In genomic region chr11:68637861-68638615, GRCm38 (mm10) we compare ENCODE assay signal across 9 mouse cellular contexts. TPM values are rescaled to one million over a fixed set of nuclear protein-coding genes. Genes with fewer than 3 reads are reported as not detected.
DNase-seq lines count a peak whose midpoint lies in the region; ATAC-seq lines count a peak whose summit lies in the region.
"Had no signal": no experiment of that assay in that cellular context is flagged by ENCODE, and none has a peak within 500 bp of the region (broad histone marks: within the 10 kb centered on the region; RNA-seq: fewer than 3 reads in every experiment).

No protein-coding gene starts in this region.

- WGBS in hindbrain, embryonic 11.5 days = 60% methylated on average over 10 of the region's 10 CpGs
- WGBS in hindbrain, embryonic 14.5 days = 63% methylated on average over 10 of the region's 10 CpGs
- 11% methylated on average over 10 of the region's 10 CpGs for WGBS in heart, embryonic 11.5 days (ENCODE audit: insufficient replicate concordance)
- 17% methylated on average over 10 of the region's 10 CpGs for WGBS in limb, embryonic 15.5 days

- H3K27me3 ChIP-seq in hindbrain, embryonic 11.5 days (ENCODE audit: control insufficient read depth, insufficient read depth, low read length) = no peaks in the 10 kb centered on the region
- no peaks in the 10 kb centered on the region for H3K27me3 ChIP-seq in hindbrain, embryonic 14.5 days (ENCODE audit: control insufficient read depth, insufficient read depth, low read length)
- H3K27me3 ChIP-seq in heart, embryonic 11.5 days (ENCODE audit: control insufficient read depth, insufficient read depth, low read length) = no peaks in the 10 kb centered on the region
- H3K27me3 ChIP-seq in limb, embryonic 15.5 days = no peaks in the 10 kb centered on the region

- H3K36me3 ChIP-seq in hindbrain, embryonic 11.5 days (ENCODE audit: control insufficient read depth, insufficient read depth, low read length) = no peaks in the 10 kb centered on the region
- H3K36me3 ChIP-seq in hindbrain, embryonic 14.5 days (replicated peaks; ENCODE audit: control insufficient read depth, insufficient read depth) = no peaks in the 10 kb centered on the region
- H3K36me3 ChIP-seq in heart, embryonic 11.5 days (ENCODE audit: control insufficient read depth, insufficient read depth, low read length) = no peaks in the 10 kb centered on the region
- H3K36me3 ChIP-seq in limb, embryonic 15.5 days = no peaks in the 10 kb centered on the region

- H3K9me3 ChIP-seq in hindbrain, embryonic 11.5 days (ENCODE audit: control insufficient read depth, low read length) = no peaks in the 10 kb centered on the region
- H3K9me3 ChIP-seq in hindbrain, embryonic 14.5 days (ENCODE audit: control insufficient read depth, low read length) = no peaks in the 10 kb centered on the region
- no peaks in the 10 kb centered on the region for H3K9me3 ChIP-seq in heart, embryonic 11.5 days (replicated peaks; ENCODE audit: control insufficient read depth, low read length)
- H3K9me3 ChIP-seq in limb, embryonic 15.5 days = no peaks in the 10 kb centered on the region

- ATAC-seq in hindbrain, embryonic 11.5 days (ENCODE audit: low FRiP score) = no peak
- ATAC-seq in hindbrain, embryonic 14.5 days (ENCODE audit: low FRiP score) = no peak
- peak; percentile 74 for ATAC-seq in heart, embryonic 11.5 days (replicated peaks; ENCODE audit: insufficient number of reproducible peaks, low FRiP score, low TSS enrichment)
- ATAC-seq in limb, embryonic 15.5 days (ENCODE audit: insufficient number of reproducible peaks, low FRiP score, low TSS enrichment, low read depth) = peak; percentile 74

- H3K4me2 ChIP-seq in hindbrain, embryonic 11.5 days (replicated peaks; ENCODE audit: low read depth, low read length) = no peak overlapping the region
- no peak overlapping the region for H3K4me2 ChIP-seq in hindbrain, embryonic 14.5 days (replicated peaks)
- H3K4me2 ChIP-seq in heart, embryonic 11.5 days = peak overlapping the region; percentile 57
- H3K4me2 ChIP-seq in limb, embryonic 15.5 days = peak overlapping the region; percentile 32

- no peak overlapping the region for H3K9ac ChIP-seq in hindbrain, embryonic 11.5 days (ENCODE audit: low read depth, low read length)
- no peak overlapping the region for H3K9ac ChIP-seq in hindbrain, embryonic 14.5 days
- H3K9ac ChIP-seq in heart, embryonic 11.5 days (ENCODE audit: low read depth, low read length) = peak overlapping the region; percentile 64; the same call in 1 of the 2 replicates
- no peak overlapping the region for H3K9ac ChIP-seq in limb, embryonic 15.5 days

- H3K27ac ChIP-seq in hindbrain, embryonic 11.5 days (ENCODE audit: low read depth, low read length) = peak overlapping the region; percentile 39; the same call in 1 of the 2 replicates
- no peak overlapping the region for H3K27ac ChIP-seq in hindbrain, embryonic 14.5 days
- peak overlapping the region; percentile 96 for H3K27ac ChIP-seq in heart, embryonic 11.5 days (ENCODE audit: low read depth, low read length)
- peak overlapping the region; percentile 80 for H3K27ac ChIP-seq in limb, embryonic 15.5 days

- no peak overlapping the region for H3K4me3 ChIP-seq in hindbrain, embryonic 11.5 days (ENCODE audit: low read depth, low read length)
- no peak overlapping the region for H3K4me3 ChIP-seq in hindbrain, embryonic 14.5 days (replicated peaks; ENCODE audit: low read length)
- no peak overlapping the region for H3K4me3 ChIP-seq in heart, embryonic 11.5 days (ENCODE audit: low read depth, low read length)
- H3K4me3 ChIP-seq in limb, embryonic 15.5 days = no peak overlapping the region

- no peaks in the 10 kb centered on the region for H3K4me1 ChIP-seq in hindbrain, embryonic 11.5 days (replicated peaks; ENCODE audit: control insufficient read depth, insufficient read depth, low read length)
- peaks cover 8% of the 10 kb centered on the region for H3K4me1 ChIP-seq in hindbrain, embryonic 14.5 days (replicated peaks; ENCODE audit: control insufficient read depth, insufficient read depth, low read length)
- peaks cover 18% of the 10 kb centered on the region for H3K4me1 ChIP-seq in heart, embryonic 11.5 days (ENCODE audit: control insufficient read depth, insufficient read depth, low read length)
- H3K4me1 ChIP-seq in limb, embryonic 15.5 days = peaks cover 25% of the 10 kb centered on the region

- peak; percentile 27 for DNase-seq in hindbrain, embryonic 11.5 days (ENCODE audit: low spot score)
- DNase-seq in hindbrain, embryonic 14.5 days (ENCODE audit: low spot score) = no peak
- DNase-seq in cerebellum, adult 18-20 months = peak; percentile 40 to 47
- no peak for DNase-seq in gastrocnemius, adult 8-10 months (ENCODE audit: low spot score in 2 of 2)
- DNase-seq in layer of hippocampus, adult 9-10 months (ENCODE audit: low spot score) = no peak
- no peak for DNase-seq in layer of hippocampus, postnatal 14 days (ENCODE audit: low spot score in 2 of 2)

RNA-seq across cellular contexts. Expression of gene Ccdc42, which starts 51.2 kb away (rescaled TPM):
- 1.4 and 1.6 TPM in 2 replicates for polyA plus RNA-seq in hindbrain, embryonic 11.5 days (2014; fragmentation: Nextera tagmentation; extraction: Ambion mirVana)
- polyA plus RNA-seq in hindbrain, embryonic 14.5 days (2014; fragmentation: Nextera tagmentation; extraction: Ambion mirVana) = 0.25 and 0.27 TPM in 2 replicates
- 0.29 and 0.58 TPM in 2 replicates for polyA plus RNA-seq in heart, embryonic 11.5 days (2014; fragmentation: Nextera tagmentation; extraction: Ambion mirVana)
- 0.72 and 0.84 TPM in 2 replicates for polyA plus RNA-seq in limb, embryonic 15.5 days (2015; fragmentation: Nextera tagmentation; extraction: Ambion mirVana)
- total RNA-seq in gastrocnemius, adult 8-10 months (2022) = not detected
- total RNA-seq in layer of hippocampus, postnatal 14 days (2021) = 1 to 10 TPM in 1 of 2 experiments, under 1 TPM in 1; 0.57 to 1.8 TPM
- total RNA-seq: heart, postnatal 36 days had no signal

RNA-seq across cellular contexts. Expression of gene Myh10, which starts 53.3 kb away (rescaled TPM):
- 131 and 140 TPM in 2 replicates for polyA plus RNA-seq in hindbrain, embryonic 11.5 days (2014; fragmentation: Nextera tagmentation; extraction: Ambion mirVana)
- polyA plus RNA-seq in hindbrain, embryonic 14.5 days (2014; fragmentation: Nextera tagmentation; extraction: Ambion mirVana) = 95.3 and 101 TPM in 2 replicates
- polyA plus RNA-seq in heart, embryonic 11.5 days (2014; fragmentation: Nextera tagmentation; extraction: Ambion mirVana) = 150 and 190 TPM in 2 replicates
- 87.8 and 106 TPM in 2 replicates for polyA plus RNA-seq in limb, embryonic 15.5 days (2015; fragmentation: Nextera tagmentation; extraction: Ambion mirVana)
- 10 to 100 TPM; 13.2 to 20.4 (median 15.8) TPM for total RNA-seq in gastrocnemius, adult 8-10 months (2022)
- 100 to 1,000 TPM; 138 to 147 TPM for total RNA-seq in layer of hippocampus, postnatal 14 days (2021)

Comparison
In these comparisons a context has a peak if more than half of its experiments do, and no peak if none do; other contexts are left out.
1. DNase-seq: peak in hindbrain, embryonic 11.5 days (single experiment) and cerebellum, adult 18-20 months (2 of 2); none in hindbrain, embryonic 14.5 days (single experiment), gastrocnemius, adult 8-10 months (0 of 2), layer of hippocampus, adult 9-10 months (single experiment) and layer of hippocampus, postnatal 14 days (0 of 2).
2. ATAC-seq: peak in heart, embryonic 11.5 days (single experiment) and limb, embryonic 15.5 days (single experiment); none in hindbrain, embryonic 11.5 days (single experiment) and hindbrain, embryonic 14.5 days (single experiment).
3. H3K4me2 ChIP-seq: peak in heart, embryonic 11.5 days (single experiment) and limb, embryonic 15.5 days (single experiment); none in hindbrain, embryonic 11.5 days (single experiment) and hindbrain, embryonic 14.5 days (single experiment).